Mouse (Mus musculus): ENCODE data around the gene Hjurp. TPM values are rescaled to one million over a fixed set of nuclear protein-coding genes. Genes with fewer than 3 reads are reported as not detected.

The Hjurp gene
- total and polyA plus RNA-seq, 3 experiments = 59.4 to 103 (median 76.3) TPM

GRCm38 (mm10) chr1:88260604-88261377, 16.6 kb downstream of the Hjurp start:
- no peak for DNase-seq (ENCODE audit: low read depth, low spot score)
- Histone ChIP-seq H3K4me3 (ENCODE audit: control insufficient read depth in 1 of 2, insufficient read depth in 1 of 2, low read depth in 2 of 2, low read length in 2 of 2) (no peak overlapping the region), H3K9ac (ENCODE audit: control insufficient read depth, low read depth, low read length, poor library complexity, severe bottlenecking) (no peak overlapping the region), H3K27me3 (ENCODE audit: control insufficient read depth in 1 of 2, insufficient read depth in 2 of 2, low read length in 2 of 2) (no peaks in the 10 kb centered on the region), H3K27ac (ENCODE audit: control insufficient read depth, low read depth, low read length) (no peak overlapping the region), H3K36me3 (ENCODE audit: control insufficient read depth in 1 of 2, insufficient read depth in 2 of 2, low read length in 2 of 2) (peaks cover 6 to 24% of the 10 kb centered on the region in 2 experiments), H3K79me2 (ENCODE audit: control insufficient read depth, insufficient read depth, low read length, poor library complexity) (no peaks in the 10 kb centered on the region), H3K4me1 (ENCODE audit: control insufficient read depth in 1 of 2, insufficient read depth in 2 of 2, low read length in 2 of 2) (peaks cover 7 to 17% of the 10 kb centered on the region in 2 experiments), H3K9me3 (replicated peaks; ENCODE audit: insufficient read depth, low read length) (no peaks in the 10 kb centered on the region)
- TF ChIP-seq RAD21 (IDR thresholded peaks at IDR 0.05; ENCODE audit: low read depth, low read length) (no peak), EP300 (IDR thresholded peaks at IDR 0.05; ENCODE audit: low read depth in 1 of 2, low read length in 2 of 2) (no peak), ZMIZ1 (IDR thresholded peaks at IDR 0.05; ENCODE audit: low read depth, low read length) (no peak), MXI1 (IDR thresholded peaks at IDR 0.05; ENCODE audit: low read depth, low read length) (no peak), TAL1 (IDR thresholded peaks at IDR 0.05; ENCODE audit: low read length) (no peak), TBP (IDR thresholded peaks at IDR 0.05; ENCODE audit: low read depth, low read length) (no peak), USF2 (IDR thresholded peaks at IDR 0.05; ENCODE audit: borderline replicate concordance in 1 of 2, insufficient read depth in 1 of 2, low read depth in 1 of 2, low read length in 2 of 2) (no peak), SIN3A (IDR thresholded peaks at IDR 0.05; ENCODE audit: low read length) (no peak), ZC3H11A (IDR thresholded peaks at IDR 0.05; ENCODE audit: low read depth, low read length) (no peak), ELF1 (IDR thresholded peaks at IDR 0.05; ENCODE audit: low read depth, low read length) (no peak), POLR2AphosphoS2 (IDR thresholded peaks at IDR 0.05; ENCODE audit: low read length) (no peak; the same call in 1 of the 2 replicates)

GRCm38 (mm10) chr1:88260114-88260513, 17.3 kb downstream of the Hjurp start:
- H3K27me3 ChIP-seq (ENCODE audit: control insufficient read depth in 1 of 2, insufficient read depth in 2 of 2, low read length in 2 of 2) = no peaks in the 10 kb centered on the region
- H3K27ac ChIP-seq (ENCODE audit: control insufficient read depth, low read depth, low read length) = no peak overlapping the region
- no peaks in the 10 kb centered on the region for H3K79me2 ChIP-seq (ENCODE audit: control insufficient read depth, insufficient read depth, low read length, poor library complexity)
- peaks cover 7 to 17% of the 10 kb centered on the region in 2 experiments for H3K4me1 ChIP-seq (ENCODE audit: control insufficient read depth in 1 of 2, insufficient read depth in 2 of 2, low read length in 2 of 2)
- no peaks in the 10 kb centered on the region for H3K9me3 ChIP-seq (replicated peaks; ENCODE audit: insufficient read depth, low read length)
- TF ChIP-seq HCFC1 (IDR thresholded peaks at IDR 0.05; ENCODE audit: low read depth, low read length) = no peak
- TF ChIP-seq MAFK (IDR thresholded peaks at IDR 0.05; ENCODE audit: borderline replicate concordance, low read depth, low read length) = no peak
- no peak for TF ChIP-seq NELFE (IDR thresholded peaks at IDR 0.05; ENCODE audit: low read depth, low read length)
- TF ChIP-seq GATA1 (IDR thresholded peaks at IDR 0.05; ENCODE audit: low read depth, low read length) = no peak
- TF ChIP-seq NRF1 (IDR thresholded peaks at IDR 0.05; ENCODE audit: insufficient read depth, low read depth, low read length, poor library complexity, severe bottlenecking) = no peak
- peak in 1 of 2 experiments; percentile 31; a peak in 1 of 4 replicates for TF ChIP-seq POLR2A (IDR thresholded peaks at IDR 0.05; ENCODE audit: control insufficient read depth in 1 of 2, insufficient read depth in 1 of 2, low read depth in 1 of 2, low read length in 2 of 2, poor library complexity in 1 of 2)
- no peak for TF ChIP-seq USF2 (IDR thresholded peaks at IDR 0.05; ENCODE audit: borderline replicate concordance in 1 of 2, insufficient read depth in 1 of 2, low read depth in 1 of 2, low read length in 2 of 2)
- peaks cover 0 to 24% of the 10 kb centered on the region in 2 experiments; a peak in 3 of 4 replicates for H3K36me3 ChIP-seq (ENCODE audit: control insufficient read depth in 1 of 2, insufficient read depth in 2 of 2, low read length in 2 of 2)
- DNase-seq (ENCODE audit: low read depth, low spot score) = peak; percentile 47
- H3K9ac ChIP-seq (ENCODE audit: control insufficient read depth, low read depth, low read length, poor library complexity, severe bottlenecking) = no peak overlapping the region
- H3K4me3 ChIP-seq (ENCODE audit: control insufficient read depth in 1 of 2, insufficient read depth in 1 of 2, low read depth in 2 of 2, low read length in 2 of 2) = no peak overlapping the region
